In the genomic region with DNA sequence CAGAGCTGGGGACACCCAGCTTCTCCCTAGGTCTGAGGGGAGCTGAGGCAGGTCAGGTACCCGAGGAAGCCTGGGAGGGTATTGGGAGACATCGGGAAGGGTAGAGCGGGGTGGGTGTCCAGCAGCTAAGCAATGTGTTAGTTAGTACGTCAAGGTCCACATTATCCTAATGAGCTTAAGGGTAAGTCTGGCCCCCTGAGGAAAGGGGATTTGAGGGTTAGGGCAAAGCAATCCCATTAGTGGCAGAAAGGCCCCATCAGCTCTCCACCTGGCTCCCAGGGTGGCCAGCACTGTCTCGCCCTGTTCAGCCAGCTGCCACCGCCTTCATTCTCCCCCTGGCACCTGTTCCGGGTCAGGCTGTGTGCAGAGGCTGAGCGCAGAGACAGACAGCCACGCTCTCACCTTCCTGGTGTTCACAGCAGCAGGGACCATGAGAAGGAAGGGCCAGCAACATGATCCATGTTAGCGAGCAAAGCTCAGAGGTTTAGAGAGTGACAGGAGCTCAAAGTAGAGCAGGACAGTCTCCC, we compare ENCODE assay signal across 23 mouse cellular contexts. TPM values are rescaled to one million over a fixed set of nuclear protein-coding genes. Genes with fewer than 3 reads are reported as not detected.
DNase-seq lines count a peak whose midpoint lies in the region; ATAC-seq and TF ChIP-seq lines count a peak whose summit lies in the region.
"Had no signal": no experiment of that assay in that cellular context is flagged by ENCODE, and none has a peak within 500 bp of the region (broad histone marks: within the 10 kb centered on the region; RNA-seq: fewer than 3 reads in every experiment).

No protein-coding gene starts in this region.

- WGBS in hindbrain, embryonic 13.5 days, result 72% methylated on average over 10 of the region's 10 CpGs
- WGBS in hindbrain, embryonic 16.5 days, result 72% methylated on average over 10 of the region's 10 CpGs
- WGBS in midbrain, embryonic 13.5 days, result 36% methylated on average over 10 of the region's 10 CpGs
- 86% methylated on average over 10 of the region's 10 CpGs for WGBS in kidney, embryonic 16.5 days

- no peak overlapping the region for H3K4me3 ChIP-seq in hindbrain, embryonic 13.5 days
- no peak overlapping the region for H3K4me3 ChIP-seq in hindbrain, embryonic 16.5 days (ENCODE audit: low read length)
- 0 out of 2 replicates have a peak overlapping the region, but pooled peaks have one; percentile 20 for H3K4me3 ChIP-seq in E14TG2a.4 (replicated peaks; ENCODE audit: low read length)
- no peak overlapping the region for H3K4me3 ChIP-seq in midbrain, embryonic 13.5 days (replicated peaks)
- H3K4me3 ChIP-seq in kidney, embryonic 16.5 days (ENCODE audit: low read length), result no peak overlapping the region
- H3K4me3 ChIP-seq: gastrocnemius, adult 2 months; layer of hippocampus, adult 2 months; limb, embryonic 15.5 days; neural tube, embryonic 12.5 days had no signal

- H3K27ac ChIP-seq in hindbrain, embryonic 13.5 days, result no peak overlapping the region
- H3K27ac ChIP-seq in hindbrain, embryonic 16.5 days (ENCODE audit: low read depth, low read length), result no peak overlapping the region
- 0 out of 2 replicates have a peak overlapping the region, but pooled peaks have one; percentile 45 for H3K27ac ChIP-seq in midbrain, embryonic 13.5 days
- no peak overlapping the region for H3K27ac ChIP-seq in kidney, embryonic 16.5 days (ENCODE audit: low read length)
- H3K27ac ChIP-seq: gastrocnemius, adult 2 months; layer of hippocampus, adult 2 months; limb, embryonic 15.5 days; macrophage; neural tube, embryonic 12.5 days had no signal

- H3K9ac ChIP-seq in hindbrain, embryonic 13.5 days, result peak overlapping the region; percentile 35; the same call in 1 of the 2 replicates
- H3K9ac ChIP-seq in hindbrain, embryonic 16.5 days (ENCODE audit: low read depth, low read length), result no peak overlapping the region
- H3K9ac ChIP-seq in midbrain, embryonic 13.5 days (replicated peaks), result no peak overlapping the region; the same call in 1 of the 2 replicates
- H3K9ac ChIP-seq in kidney, embryonic 16.5 days (replicated peaks; ENCODE audit: low read length), result no peak overlapping the region
- H3K9ac ChIP-seq: limb, embryonic 15.5 days had no signal

- DNase-seq in cerebellum, adult 9-10 months, result peak; percentile 35
- DNase-seq in cerebellum, postnatal 10 days, result no peak
- no peak for DNase-seq in neural tube, embryonic 10.5 days (ENCODE audit: extremely low spot score, low spot score)
- DNase-seq: cerebellum, postnatal 25 days; heart, adult 11 months; heart, postnatal 36 days; kidney, adult 11 months; kidney, postnatal 14 days; layer of hippocampus, postnatal 36 days; right cerebral cortex, postnatal 14 days; spleen, adult 18-20 months; thymus, postnatal 25 days had no signal

- H3K27me3 ChIP-seq in hindbrain, embryonic 13.5 days, result no peaks in the 10 kb centered on the region
- H3K27me3 ChIP-seq in hindbrain, embryonic 16.5 days (replicated peaks; ENCODE audit: control insufficient read depth, insufficient read depth, low read length), result no peaks in the 10 kb centered on the region
- no peaks in the 10 kb centered on the region for H3K27me3 ChIP-seq in E14TG2a.4 (ENCODE audit: insufficient read depth, low read length)
- peaks cover 2% of the 10 kb centered on the region; the same call in 1 of the 2 replicates for H3K27me3 ChIP-seq in midbrain, embryonic 13.5 days
- no peaks in the 10 kb centered on the region for H3K27me3 ChIP-seq in kidney, embryonic 16.5 days (ENCODE audit: insufficient read depth, low read length)
- H3K27me3 ChIP-seq: CH12.LX; limb, embryonic 15.5 days; neural tube, embryonic 12.5 days had no signal

- H3K4me2 ChIP-seq in hindbrain, embryonic 13.5 days, result no peak overlapping the region
- H3K4me2 ChIP-seq in hindbrain, embryonic 16.5 days (ENCODE audit: low read length), result no peak overlapping the region
- no peak overlapping the region for H3K4me2 ChIP-seq in midbrain, embryonic 13.5 days (replicated peaks)
- H3K4me2 ChIP-seq in kidney, embryonic 16.5 days (replicated peaks; ENCODE audit: low read depth, low read length), result no peak overlapping the region
- H3K4me2 ChIP-seq: limb, embryonic 15.5 days; neural tube, embryonic 12.5 days had no signal

- peaks cover 46% of the 10 kb centered on the region for H3K4me1 ChIP-seq in hindbrain, embryonic 13.5 days (replicated peaks)
- H3K4me1 ChIP-seq in hindbrain, embryonic 16.5 days (ENCODE audit: control insufficient read depth, insufficient read depth, low read depth, low read length), result peaks cover 16% of the 10 kb centered on the region
- peaks cover 91% of the 10 kb centered on the region for H3K4me1 ChIP-seq in E14TG2a.4 (replicated peaks; ENCODE audit: low read depth, low read length)
- H3K4me1 ChIP-seq in midbrain, embryonic 13.5 days (replicated peaks), result peaks cover 54% of the 10 kb centered on the region
- peaks cover 11% of the 10 kb centered on the region for H3K4me1 ChIP-seq in kidney, embryonic 16.5 days (ENCODE audit: insufficient read depth, low read length)

- TF ChIP-seq CTCF in E14TG2a.4 (conservative IDR thresholded peaks at IDR 0.05; ENCODE audit: low read length), result no peak

- H3K9me3 ChIP-seq in hindbrain, embryonic 13.5 days, result no peaks in the 10 kb centered on the region
- no peaks in the 10 kb centered on the region for H3K9me3 ChIP-seq in hindbrain, embryonic 16.5 days (ENCODE audit: control insufficient read depth, low read length)
- no peaks in the 10 kb centered on the region for H3K9me3 ChIP-seq in E14TG2a.4 (ENCODE audit: low read length)
- H3K9me3 ChIP-seq in midbrain, embryonic 13.5 days, result no peaks in the 10 kb centered on the region
- no peaks in the 10 kb centered on the region for H3K9me3 ChIP-seq in kidney, embryonic 16.5 days (ENCODE audit: low read length)
- H3K9me3 ChIP-seq: limb, embryonic 15.5 days; neural tube, embryonic 12.5 days had no signal

- peaks cover 79% of the 10 kb centered on the region for H3K36me3 ChIP-seq in hindbrain, embryonic 13.5 days
- H3K36me3 ChIP-seq in hindbrain, embryonic 16.5 days (ENCODE audit: control insufficient read depth, insufficient read depth, low read length), result peaks cover 20% of the 10 kb centered on the region
- peaks cover 86% of the 10 kb centered on the region for H3K36me3 ChIP-seq in E14TG2a.4 (ENCODE audit: insufficient read depth, low read length)
- peaks cover 64% of the 10 kb centered on the region for H3K36me3 ChIP-seq in midbrain, embryonic 13.5 days
- H3K36me3 ChIP-seq in kidney, embryonic 16.5 days (ENCODE audit: insufficient read depth, low read length), result peaks cover 34% of the 10 kb centered on the region

- no peak for ATAC-seq in hindbrain, embryonic 13.5 days (ENCODE audit: low FRiP score)
- ATAC-seq in hindbrain, embryonic 16.5 days, result no peak
- ATAC-seq in midbrain, embryonic 13.5 days, result no peak
- ATAC-seq in kidney, embryonic 16.5 days (ENCODE audit: low FRiP score, low TSS enrichment), result no peak

RNA-seq across cellular contexts. Expression of a gene that starts 6.0 kb away (rescaled TPM):
- 51.2 and 53.9 TPM in 2 replicates for polyA plus RNA-seq in hindbrain, embryonic 13.5 days (2015; fragmentation: Nextera tagmentation; extraction: Ambion mirVana)
- polyA plus RNA-seq in hindbrain, embryonic 16.5 days (2015; fragmentation: Nextera tagmentation; extraction: Ambion mirVana), result 63.7 and 67.7 TPM in 2 replicates
- polyA plus RNA-seq in midbrain, embryonic 13.5 days (2015; fragmentation: Nextera tagmentation; extraction: Ambion mirVana), result 54.7 and 56.6 TPM in 2 replicates
- polyA plus RNA-seq in kidney, embryonic 16.5 days (2015; fragmentation: Nextera tagmentation; extraction: Ambion mirVana), result 44.2 and 46.8 TPM in 2 replicates

RNA-seq across cellular contexts. Expression of a gene that starts 17.6 kb away (rescaled TPM):
- 22.1 and 24.0 TPM in 2 replicates for polyA plus RNA-seq in hindbrain, embryonic 13.5 days (2015; fragmentation: Nextera tagmentation; extraction: Ambion mirVana)
- 25.4 and 30.8 TPM in 2 replicates for polyA plus RNA-seq in hindbrain, embryonic 16.5 days (2015; fragmentation: Nextera tagmentation; extraction: Ambion mirVana)
- 18.5 and 21.9 TPM in 2 replicates for polyA plus RNA-seq in midbrain, embryonic 13.5 days (2015; fragmentation: Nextera tagmentation; extraction: Ambion mirVana)
- polyA plus RNA-seq in kidney, embryonic 16.5 days (2015; fragmentation: Nextera tagmentation; extraction: Ambion mirVana), result 40.9 and 44.2 TPM in 2 replicates

RNA-seq across cellular contexts. Expression of a gene that starts 17.8 kb away (rescaled TPM):
- 129 and 133 TPM in 2 replicates for polyA plus RNA-seq in hindbrain, embryonic 13.5 days (2015; fragmentation: Nextera tagmentation; extraction: Ambion mirVana)
- 153 and 159 TPM in 2 replicates for polyA plus RNA-seq in hindbrain, embryonic 16.5 days (2015; fragmentation: Nextera tagmentation; extraction: Ambion mirVana)
- 128 and 134 TPM in 2 replicates for polyA plus RNA-seq in midbrain, embryonic 13.5 days (2015; fragmentation: Nextera tagmentation; extraction: Ambion mirVana)
- polyA plus RNA-seq in kidney, embryonic 16.5 days (2015; fragmentation: Nextera tagmentation; extraction: Ambion mirVana), result 184 and 191 TPM in 2 replicates

RNA-seq across cellular contexts. Expression of a gene that starts 34.0 kb away (rescaled TPM):
- polyA plus RNA-seq in hindbrain, embryonic 13.5 days (2015; fragmentation: Nextera tagmentation; extraction: Ambion mirVana), result 27.0 and 33.1 TPM in 2 replicates
- 38.2 and 39.7 TPM in 2 replicates for polyA plus RNA-seq in hindbrain, embryonic 16.5 days (2015; fragmentation: Nextera tagmentation; extraction: Ambion mirVana)
- polyA plus RNA-seq in midbrain, embryonic 13.5 days (2015; fragmentation: Nextera tagmentation; extraction: Ambion mirVana), result 29.4 and 30.2 TPM in 2 replicates
- polyA plus RNA-seq in kidney, embryonic 16.5 days (2015; fragmentation: Nextera tagmentation; extraction: Ambion mirVana), result 32.0 and 34.9 TPM in 2 replicates

RNA-seq across cellular contexts. Expression of a gene that starts 38.9 kb away (rescaled TPM):
- 146 and 160 TPM in 2 replicates for polyA plus RNA-seq in hindbrain, embryonic 13.5 days (2015; fragmentation: Nextera tagmentation; extraction: Ambion mirVana)
- 208 and 221 TPM in 2 replicates for polyA plus RNA-seq in hindbrain, embryonic 16.5 days (2015; fragmentation: Nextera tagmentation; extraction: Ambion mirVana)
- polyA plus RNA-seq in midbrain, embryonic 13.5 days (2015; fragmentation: Nextera tagmentation; extraction: Ambion mirVana), result 147 and 158 TPM in 2 replicates
- 100 and 102 TPM in 2 replicates for polyA plus RNA-seq in kidney, embryonic 16.5 days (2015; fragmentation: Nextera tagmentation; extraction: Ambion mirVana)
